In the genomic region with DNA sequence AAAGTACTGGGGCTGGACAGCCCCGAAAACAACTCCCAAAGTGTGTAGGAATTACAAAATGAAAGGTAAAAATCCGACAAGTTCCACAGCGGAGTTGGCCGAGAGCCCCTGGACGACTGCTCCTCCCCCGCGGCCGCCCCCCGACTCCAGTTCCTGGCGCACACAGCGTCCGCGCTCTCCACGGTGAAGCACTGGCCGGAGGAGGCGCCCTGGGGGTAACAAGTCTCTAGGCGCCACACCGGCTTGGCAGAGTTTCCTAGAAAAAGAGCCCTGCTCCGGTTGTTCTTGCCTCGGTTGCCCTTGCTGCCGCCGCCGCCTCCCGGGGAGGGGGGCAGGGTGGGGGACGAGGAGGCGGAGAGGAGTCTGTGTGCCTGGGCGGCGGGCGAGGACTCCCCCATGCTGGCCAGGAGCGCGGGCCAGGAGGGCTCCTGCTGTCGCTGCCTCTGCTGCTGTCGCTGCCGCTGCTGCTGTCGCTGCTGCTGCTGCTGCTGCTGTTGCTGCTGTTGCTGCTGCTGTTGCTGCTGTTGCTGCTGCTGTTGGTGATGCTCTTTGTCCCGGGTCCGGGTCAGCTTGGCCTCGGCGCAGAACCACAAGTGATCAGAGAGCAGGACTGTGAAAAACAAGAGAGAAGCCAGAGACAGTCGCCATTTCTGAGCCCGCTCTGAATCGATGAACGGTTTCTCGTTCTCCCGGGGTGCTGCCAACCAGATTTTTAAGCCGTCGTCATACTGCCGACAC, we compare ENCODE assay signal across 8 mouse cellular contexts. TPM values are rescaled to one million over a fixed set of nuclear protein-coding genes. Genes with fewer than 3 reads are reported as not detected.
DNase-seq lines count a peak whose midpoint lies in the region; ATAC-seq and TF ChIP-seq lines count a peak whose summit lies in the region.
"Had no signal": no experiment of that assay in that cellular context is flagged by ENCODE, and none has a peak within 500 bp of the region (broad histone marks: within the 10 kb centered on the region; RNA-seq: fewer than 3 reads in every experiment).

No protein-coding gene starts in this region.

- ATAC-seq in lung, postnatal 0 days: no peak
- peak; percentile 49 for ATAC-seq in hindbrain, embryonic 12.5 days (ENCODE audit: low FRiP score)

- no peak for TF ChIP-seq CTCF in lung, postnatal 0 days (IDR thresholded peaks at IDR 0.05)
- no peak for TF ChIP-seq CTCF in lung, adult 2 months (IDR thresholded peaks at IDR 0.05; ENCODE audit: insufficient read depth, low read length)

- no peaks in the 10 kb centered on the region for H3K4me1 ChIP-seq in lung, postnatal 0 days (ENCODE audit: insufficient read depth, low read depth, low read length)
- no peaks in the 10 kb centered on the region for H3K4me1 ChIP-seq in lung, adult 2 months (ENCODE audit: control insufficient read depth, insufficient read depth, low read length)
- peaks cover 8% of the 10 kb centered on the region for H3K4me1 ChIP-seq in hindbrain, embryonic 12.5 days
- peaks cover 25% of the 10 kb centered on the region for H3K4me1 ChIP-seq in limb, embryonic 10.5 days

- no peak for DNase-seq in lung, postnatal 0 days (ENCODE audit: low spot score)
- no peak for DNase-seq in lung, adult 2 months
- peak; percentile 42 to 43 for DNase-seq in cerebellum, postnatal 4 days (ENCODE audit: low spot score in 2 of 2)
- peak; percentile 56 for DNase-seq in limb, embryonic 10.5 days (ENCODE audit: low spot score)
- DNase-seq in retina, postnatal 1 day: peak; percentile 69
- no peak for DNase-seq in thymus, postnatal 36 days

- no peak overlapping the region for H3K27ac ChIP-seq in lung, postnatal 0 days (ENCODE audit: low read length)
- H3K27ac ChIP-seq in hindbrain, embryonic 12.5 days: peak overlapping the region; percentile 89
- H3K27ac ChIP-seq in limb, embryonic 10.5 days: no peak overlapping the region

- peak overlapping the region; percentile 8; the same call in 1 of the 2 replicates for H3K4me3 ChIP-seq in lung, postnatal 0 days (ENCODE audit: low read depth, low read length)
- no peak overlapping the region for H3K4me3 ChIP-seq in lung, adult 2 months (replicated peaks; ENCODE audit: extremely low read depth, low read depth, low read length)
- peak overlapping the region; percentile 68 for H3K4me3 ChIP-seq in hindbrain, embryonic 12.5 days
- peak overlapping the region; percentile 68 for H3K4me3 ChIP-seq in limb, embryonic 10.5 days
- H3K4me3 ChIP-seq: myocyte had no signal

- no peak for TF ChIP-seq EP300 in lung, postnatal 0 days (IDR thresholded peaks at IDR 0.05)

- no peaks in the 10 kb centered on the region for H3K9me3 ChIP-seq in lung, postnatal 0 days (ENCODE audit: low read length)
- H3K9me3 ChIP-seq in hindbrain, embryonic 12.5 days (replicated peaks): no peaks in the 10 kb centered on the region
- no peaks in the 10 kb centered on the region for H3K9me3 ChIP-seq in limb, embryonic 10.5 days (replicated peaks)

- 2% methylated on average over 44 of the region's 48 CpGs for whole genome bisulfite sequencing in lung, postnatal 0 days
- 1% methylated on average over 47 of the region's 48 CpGs for WGBS in lung, adult 2 months
- 1% methylated on average over 44 of the region's 48 CpGs for WGBS in hindbrain, embryonic 12.5 days
- 1% methylated on average over 48 of the region's 48 CpGs for WGBS in limb, embryonic 10.5 days

- no peaks in the 10 kb centered on the region for H3K36me3 ChIP-seq in lung, postnatal 0 days (ENCODE audit: insufficient read depth, low read length)
- H3K36me3 ChIP-seq in hindbrain, embryonic 12.5 days: no peaks in the 10 kb centered on the region
- H3K36me3 ChIP-seq in limb, embryonic 10.5 days: no peaks in the 10 kb centered on the region

- peak overlapping the region; percentile 58 for H3K4me2 ChIP-seq in lung, postnatal 0 days (replicated peaks; ENCODE audit: low read depth, low read length)
- H3K4me2 ChIP-seq in hindbrain, embryonic 12.5 days (replicated peaks): peak overlapping the region; percentile 87

- peaks cover 13% of the 10 kb centered on the region for H3K27me3 ChIP-seq in lung, postnatal 0 days (replicated peaks; ENCODE audit: insufficient read depth, low read length)
- H3K27me3 ChIP-seq in hindbrain, embryonic 12.5 days: peaks cover 21% of the 10 kb centered on the region
- H3K27me3 ChIP-seq in limb, embryonic 10.5 days (ENCODE audit: low read depth, poor library complexity, severe bottlenecking): peaks cover 59% of the 10 kb centered on the region

- TF ChIP-seq POLR2A in lung, adult 2 months (IDR thresholded peaks at IDR 0.05; ENCODE audit: borderline replicate concordance, extremely low read depth, low read depth, low read length): no peak

- H3K9ac ChIP-seq in lung, postnatal 0 days (replicated peaks; ENCODE audit: low read depth): no peak overlapping the region
- peak overlapping the region; percentile 79 for H3K9ac ChIP-seq in hindbrain, embryonic 12.5 days

RNA-seq across cellular contexts. Expression of a gene that starts 0.5 kb away (rescaled TPM):
- 0.11 and 0.13 TPM in 2 replicates for polyA plus RNA-seq in lung, postnatal 0 days (2015; fragmentation: Nextera tagmentation; extraction: Ambion mirVana)
- 0.04 and 0.09 TPM in 2 replicates for polyA plus RNA-seq in lung, adult 2 months (2012; rRNA removed)
- 10.8 and 12.6 TPM in 2 replicates for polyA plus RNA-seq in hindbrain, embryonic 12.5 days (2016; fragmentation: Nextera tagmentation; extraction: Ambion mirVana)
- polyA plus RNA-seq in limb, embryonic 10.5 days (2016; fragmentation: Nextera tagmentation; extraction: Ambion mirVana): 0.19 and 0.25 TPM in 2 replicates
- polyA plus RNA-seq: myocyte had no signal

Comparison
In these comparisons a context has a peak if more than half of its experiments do, and no peak if none do; other contexts are left out.
1. DNase-seq: peak in cerebellum, postnatal 4 days (2 of 2), limb, embryonic 10.5 days (single experiment) and retina, postnatal 1 day (single experiment); none in lung, postnatal 0 days (single experiment), lung, adult 2 months (single experiment) and thymus, postnatal 36 days (0 of 2).